Mouse (Mus musculus) forelimb bud, embryonic 11.5 days (tissue): ENCODE results near the gene Senp2.
"Not testable (repeated sequence)": the region's sequence is repeated elsewhere in the genome, so short reads cannot be mapped to it uniquely, and the experiment has no call there.

ENCODE experiments used
- DNase-seq: peaks from one replicate; pipeline ENCODE4 v3.0.0-alpha.2; 2012; ENCODE audit warnings: low read depth, low spot score

Gene Senp2

GRCm38 (mm10) chr16:22009099-22009584 is at the start of gene Senp2:
Gene Senp2, plus strand, starts transcription at chr16:22009484.
- peak; percentile 100 for DNase-seq

GRCm38 (mm10) chr16:21965576-21965975 is 43.7 kb upstream of the Senp2 start:
- no peak for DNase-seq

- no peak for DNase-seq
Measured at GRCm38 (mm10) chr16:21969874-21970273, 39.4 kb upstream of the Senp2 start.

DNA sequence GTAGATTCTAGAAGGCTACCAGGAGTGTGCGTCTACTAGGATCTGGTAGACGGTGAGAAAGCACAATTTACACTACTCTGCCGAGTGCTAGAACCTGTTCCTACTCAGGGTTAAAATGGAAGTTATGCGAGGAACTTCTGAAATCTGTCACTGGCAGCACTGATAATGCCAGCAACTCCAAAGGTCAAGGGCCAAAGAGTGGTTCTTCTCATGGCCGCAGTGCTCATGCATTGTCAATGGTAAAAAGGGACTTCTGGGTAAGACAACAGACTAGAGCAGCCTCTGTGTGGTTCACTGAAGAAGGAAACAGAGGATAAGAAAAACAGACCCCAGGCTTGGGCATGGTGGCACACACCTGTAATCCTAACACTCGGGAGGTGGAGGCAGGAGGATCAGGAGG is 38.7 kb upstream of the Senp2 start:
- DNase-seq = no peak

DNA sequence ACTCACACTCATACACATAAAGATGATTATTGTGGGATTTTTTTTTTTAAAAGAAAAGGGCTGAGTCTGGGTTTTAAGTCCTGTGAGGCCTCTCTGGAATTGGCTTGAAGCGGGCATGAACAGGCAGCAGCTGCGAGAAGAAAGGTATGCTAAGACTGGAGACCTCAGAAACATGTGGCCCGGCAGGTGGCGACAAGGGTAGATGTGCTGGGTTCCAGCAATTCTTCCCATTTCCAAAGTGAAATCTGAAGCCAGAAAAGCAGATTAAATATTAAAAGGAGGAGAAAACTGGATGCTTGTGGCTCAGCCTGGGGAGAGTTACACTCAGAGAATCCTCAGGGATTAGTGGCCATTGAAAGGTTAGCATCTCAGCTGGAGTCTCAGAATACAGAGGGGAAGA is 37.8 kb upstream of the Senp2 start:
- no peak for DNase-seq

- DNase-seq = no peak
Measured at GRCm38 (mm10) chr16:21976203-21976602, 33.1 kb upstream of the Senp2 start.

DNA sequence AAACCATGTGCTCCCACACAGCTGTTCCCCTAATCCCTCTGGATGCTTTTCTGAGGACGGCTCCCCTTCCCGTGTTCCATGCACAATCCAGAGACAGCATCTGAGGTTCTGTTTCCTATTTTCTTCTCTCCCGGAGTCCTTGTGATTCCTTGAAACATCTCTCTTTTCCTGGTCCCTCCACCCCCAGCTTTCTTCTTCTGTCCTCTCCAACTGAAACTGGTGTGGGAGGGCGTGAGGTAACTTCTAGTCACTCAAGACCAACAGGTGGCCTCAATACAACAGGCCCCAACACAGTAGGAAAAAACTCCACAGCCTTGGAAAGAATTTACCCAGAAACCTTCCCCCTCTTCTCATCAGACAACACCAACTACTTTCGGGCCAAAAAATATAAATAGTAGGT is 31.9 kb upstream of the Senp2 start:
- no peak for DNase-seq

DNA sequence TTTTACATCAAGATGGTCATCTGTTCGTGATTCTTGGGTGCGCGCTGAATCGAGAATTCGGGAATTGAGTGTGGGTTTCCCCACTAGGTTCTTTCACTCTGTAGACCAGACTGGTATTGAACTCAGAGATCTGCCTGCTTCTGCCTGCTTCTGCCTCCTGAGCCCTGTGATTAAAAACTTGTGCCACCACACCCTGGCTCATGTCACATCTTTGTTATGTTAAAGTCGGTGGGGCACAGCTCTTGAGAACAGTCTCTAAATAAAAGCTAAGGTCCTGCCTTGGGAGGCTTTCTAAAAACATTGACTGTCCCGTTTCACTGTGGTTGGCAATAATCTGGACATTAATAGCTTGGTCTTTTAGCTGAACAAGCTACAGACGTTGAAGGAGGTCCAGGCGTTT is 26.1 kb upstream of the Senp2 start:
- no peak for DNase-seq

- no peak for DNase-seq
Measured at GRCm38 (mm10) chr16:21983581-21983980, 25.7 kb upstream of the Senp2 start.

DNA sequence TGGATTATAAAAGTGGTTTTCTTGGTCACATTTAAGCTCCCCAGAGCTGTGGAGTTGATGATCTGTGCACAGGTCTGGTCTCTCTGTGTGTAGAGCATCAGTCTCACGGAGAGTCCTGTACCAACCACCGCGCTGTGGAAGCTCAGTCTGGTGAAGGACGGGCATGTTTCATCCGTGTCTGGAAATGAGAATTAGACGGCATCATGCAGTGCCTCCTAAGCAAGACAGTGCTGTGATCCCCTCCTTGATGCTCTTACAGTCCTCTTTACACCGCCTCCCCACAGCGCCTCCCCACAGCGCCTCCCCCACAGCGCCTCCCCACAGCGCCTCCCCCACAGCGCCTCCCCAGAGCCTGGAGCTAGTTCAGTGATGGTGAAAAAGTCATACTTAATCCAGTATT is 25.2 kb upstream of the Senp2 start:
- DNase-seq = no peak

- DNase-seq = no peak
Measured at GRCm38 (mm10) chr16:21986191-21986590, 23.1 kb upstream of the Senp2 start.

- DNase-seq = no peak
Measured at GRCm38 (mm10) chr16:21987956-21988355, 21.3 kb upstream of the Senp2 start.

DNA sequence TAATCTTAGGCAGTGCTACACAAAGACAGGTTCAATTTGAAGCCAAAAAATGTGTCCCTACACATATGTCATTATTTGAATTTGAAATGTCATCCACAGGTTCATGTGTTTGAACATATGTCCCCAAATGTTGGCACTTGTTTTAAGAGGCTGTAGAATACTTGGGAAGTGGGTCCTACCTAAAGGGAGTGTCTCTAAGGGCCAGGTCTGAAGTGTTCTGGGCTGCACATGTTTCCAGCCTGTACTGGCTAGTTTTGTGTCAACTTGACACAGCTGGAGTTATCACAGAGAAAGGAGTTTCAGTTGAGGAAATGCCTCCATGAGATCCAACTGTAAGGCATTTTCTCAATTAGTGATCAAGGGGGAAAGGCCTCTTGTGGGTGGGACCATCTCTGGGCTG is 18.4 kb upstream of the Senp2 start:
- not testable (repeated sequence) for DNase-seq

DNA sequence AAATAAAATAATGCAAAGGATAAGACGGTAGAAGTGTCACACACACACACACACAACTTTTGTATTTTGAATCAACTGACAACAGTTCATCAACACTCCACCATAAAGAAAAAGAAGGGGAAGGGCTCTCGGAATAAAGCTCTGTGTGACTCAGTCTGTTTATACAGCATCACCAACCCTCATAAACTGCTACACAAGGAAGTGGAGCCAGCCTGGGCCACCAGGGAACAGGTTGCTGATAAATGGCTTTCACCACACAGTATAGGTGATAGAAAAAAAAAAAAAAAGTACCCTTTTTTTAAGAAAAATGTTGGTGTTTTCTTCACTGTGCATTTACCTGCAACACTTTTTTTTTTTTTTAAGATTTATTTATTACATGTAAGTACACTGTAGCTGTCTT is 17.5 kb upstream of the Senp2 start:
- no peak for DNase-seq

DNA sequence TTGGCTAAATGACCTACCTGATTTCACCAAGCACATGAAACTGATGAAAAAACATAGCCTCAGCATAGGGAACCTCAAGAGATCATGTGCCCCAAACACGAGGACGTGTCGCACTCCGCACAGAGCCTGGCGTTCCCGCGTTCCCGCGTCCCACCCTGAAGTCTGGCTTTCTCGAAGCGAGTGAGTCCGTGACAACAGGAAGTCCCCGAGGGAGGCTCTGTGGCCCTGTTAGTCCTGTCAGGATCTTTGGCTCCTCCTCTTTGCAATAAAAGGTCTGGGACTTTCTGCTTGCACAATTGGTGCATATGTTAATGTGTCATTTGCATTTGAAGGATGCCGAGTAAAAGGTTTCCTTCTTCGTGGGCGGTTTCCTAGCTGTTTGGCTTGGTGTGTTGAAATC is 14.0 kb upstream of the Senp2 start, which contains the start of gene Liph:
TSS of gene Liph (minus strand) at position 360 of the 400 bp plus-strand sequence.
- DNase-seq = no peak

DNA sequence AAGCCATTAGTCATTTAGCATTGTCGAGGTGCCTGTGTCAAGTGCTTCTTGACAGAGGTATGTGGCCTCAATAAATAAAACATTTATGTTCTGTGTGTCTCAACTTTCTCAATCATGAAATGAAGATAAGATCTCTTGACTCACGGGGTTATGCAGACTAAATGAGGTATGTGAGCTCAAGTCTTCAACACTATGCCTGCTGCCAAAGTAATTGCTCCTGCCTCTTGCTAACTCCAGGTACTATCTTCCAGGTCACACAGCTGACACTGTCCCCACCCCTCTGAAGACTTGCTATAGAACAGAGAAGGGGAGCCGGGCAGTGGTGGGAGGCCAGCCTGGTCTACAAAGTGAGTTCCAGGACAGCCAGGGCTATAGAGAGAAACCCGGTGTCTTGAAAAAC is 12.9 kb upstream of the Senp2 start:
- DNase-seq = no peak

DNA sequence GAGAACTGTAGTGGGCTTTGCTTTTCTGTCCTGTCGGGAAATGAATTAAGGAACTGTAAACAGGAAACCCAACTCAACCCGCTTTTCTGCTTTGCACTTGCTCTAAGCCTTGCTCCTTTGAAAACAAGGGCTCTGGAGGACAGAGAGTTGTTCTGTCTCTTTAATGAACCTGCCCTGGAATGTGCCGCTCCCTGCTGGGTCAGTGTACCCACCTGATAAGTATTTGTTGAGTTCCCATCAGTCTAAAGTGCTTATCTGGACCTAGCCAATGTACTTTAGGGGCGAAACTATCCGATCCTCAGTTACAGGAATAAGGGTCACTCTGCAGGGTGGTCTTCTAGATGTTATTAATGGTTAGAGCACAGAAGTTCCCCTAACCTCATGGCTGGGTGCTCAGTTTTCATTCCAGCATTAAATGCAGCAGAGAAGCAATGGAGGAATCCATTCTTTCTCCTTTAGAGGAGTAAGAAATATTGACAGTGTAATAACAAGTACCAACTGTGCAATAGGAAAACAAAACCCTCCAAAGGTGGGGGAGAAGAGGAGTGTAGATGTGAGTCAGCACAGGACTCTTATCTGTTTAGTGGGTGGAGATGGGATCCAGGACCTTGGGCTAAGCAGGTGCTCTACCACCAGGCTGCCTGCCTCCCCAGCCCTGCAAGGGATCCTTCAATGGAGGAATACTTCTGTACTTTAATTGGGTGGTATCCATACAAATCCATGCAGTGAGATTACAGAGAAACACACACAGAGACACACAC is 12.2 kb upstream of the Senp2 start:
- DNase-seq = no peak

DNA sequence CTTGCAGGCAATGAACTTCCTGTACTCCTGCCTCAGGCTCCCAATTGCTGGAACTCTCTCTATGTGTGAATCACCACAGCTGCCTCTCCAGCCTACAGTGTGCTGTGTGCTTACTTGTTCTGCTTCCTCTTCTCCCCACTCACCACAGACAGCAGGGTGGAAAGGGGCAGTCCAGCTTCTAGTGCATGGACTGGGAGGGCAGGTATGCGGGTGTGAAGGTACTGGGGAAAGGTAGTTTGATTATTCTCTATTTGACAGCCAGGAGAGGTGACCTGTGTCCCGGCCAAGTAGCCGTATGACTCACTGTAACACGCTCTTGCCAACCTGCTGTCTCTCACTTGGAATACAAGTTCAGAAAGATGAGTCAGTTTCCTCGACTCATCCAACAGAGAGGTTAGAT is 11.2 kb upstream of the Senp2 start:
- DNase-seq = no peak

GRCm38 (mm10) chr16:21999941-22000690 is 9.2 kb upstream of the Senp2 start:
- no peak for DNase-seq

- DNase-seq = no peak
Measured at GRCm38 (mm10) chr16:22001172-22001571, 8.1 kb upstream of the Senp2 start.

- no peak for DNase-seq
Measured at GRCm38 (mm10) chr16:22001606-22002005, 7.7 kb upstream of the Senp2 start.

DNA sequence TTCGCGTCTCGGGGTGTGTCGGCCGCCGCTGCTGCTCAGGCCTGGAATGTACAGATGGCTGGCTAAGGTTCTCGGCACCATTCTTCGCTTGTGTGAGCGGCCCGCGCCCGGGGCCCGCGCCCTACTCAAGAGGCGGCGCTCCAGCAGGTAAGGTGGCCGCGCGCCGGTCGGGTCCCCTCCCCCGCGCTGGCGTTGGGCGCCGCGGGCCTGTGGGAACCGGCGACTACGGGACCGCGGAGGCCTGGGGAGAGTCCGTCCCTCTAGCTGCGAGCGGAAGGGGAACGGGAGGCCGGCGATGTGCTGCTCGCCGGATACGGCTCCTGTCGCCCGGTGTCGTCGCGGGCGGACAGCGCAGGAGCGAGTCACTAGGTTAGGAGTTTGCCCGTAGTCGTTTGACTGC is 312 bp downstream of the Senp2 start:
- no peak for DNase-seq

- DNase-seq = no peak
Measured at GRCm38 (mm10) chr16:22015569-22015968, 6.3 kb downstream of the Senp2 start.
